Mouse (Mus musculus) testis, adult 2 months (tissue): Measurements from ENCODE around the gene Ankle1. TPM values are rescaled to one million over a fixed set of nuclear protein-coding genes. Genes with fewer than 3 reads are reported as not detected.

Experiments used
- H3K27ac ChIP-seq: fragments of 200-500 bp; 2 replicates; pipeline ENCODE4 v1.5.1; 2012; ENCODE audit warnings: low read depth, low read length; ENCODE audit not compliant: control insufficient read depth, insufficient read depth
- H3K27me3 ChIP-seq: fragments of 200-500 bp; 2 replicates; pipeline ENCODE4 v1.6.1; 2012; ENCODE audit warnings: mild to moderate bottlenecking, low read length, moderate library complexity; ENCODE audit not compliant: control insufficient read depth, insufficient read depth
- H3K36me3 ChIP-seq: fragments of 200-500 bp; 2 replicates; pipeline ENCODE4 v1.6.1; 2012; ENCODE audit warnings: mild to moderate bottlenecking, low read length; ENCODE audit not compliant: control insufficient read depth, insufficient read depth
- H3K4me1 ChIP-seq: fragments of 200-500 bp; 2 replicates; pipeline ENCODE4 v1.6.1; 2012; ENCODE audit warnings: low read length; ENCODE audit not compliant: control insufficient read depth, insufficient read depth
- H3K4me3 ChIP-seq: fragments of 200-500 bp; 2 replicates; pipeline ENCODE4 v1.5.1; 2012; ENCODE audit warnings: low read depth, mild to moderate bottlenecking, low read length, moderate library complexity, mixed read lengths; ENCODE audit not compliant: control insufficient read depth
- CTCF ChIP-seq: fragments of 200-500 bp; IDR thresholded peaks from 2 replicates; pipeline ENCODE4 v1.5.1; 2012; ENCODE audit warnings: low read depth, mild to moderate bottlenecking, inconsistent platforms, low read length, moderate library complexity; ENCODE audit not compliant: control insufficient read depth, insufficient read depth, insufficient replicate concordance
- POLR2A ChIP-seq: fragments of 200-500 bp; IDR thresholded peaks from 2 replicates; pipeline ENCODE4 v1.6.1; 2012; ENCODE audit warnings: low read depth, mild to moderate bottlenecking, inconsistent platforms, low read length, moderate library complexity; ENCODE audit not compliant: control insufficient read depth
- polyA plus RNA-seq: library from polyadenylated mRNA; depleted of rRNA; stranded (reverse); fragments of >200 nt; gene quantifications from 2 replicates; pipeline ENCODE4 v1.2.3, GENCODE M21; 2012

Ankle1 gene
- polyA plus RNA-seq, 1 experiment: 2.3 TPM

DNA sequence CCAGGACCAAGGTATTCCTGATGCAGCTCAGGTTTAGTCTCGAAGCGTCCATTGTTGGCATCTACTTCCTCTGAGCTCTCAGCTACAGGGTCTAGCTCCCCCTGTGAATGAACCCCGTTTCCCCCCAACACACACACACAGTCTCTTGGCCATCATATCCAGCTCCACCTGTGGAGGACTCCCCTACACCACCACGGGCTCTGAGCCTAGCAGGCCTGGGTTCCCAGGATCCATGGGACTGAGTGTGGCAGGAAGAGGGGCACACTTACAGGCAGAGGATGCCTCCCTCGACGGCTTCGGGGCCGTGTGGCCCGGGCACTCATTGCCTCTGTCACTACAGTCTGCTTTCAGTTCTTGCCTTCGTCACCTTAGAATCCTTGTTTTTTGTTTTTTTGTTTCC is 10.7 kb upstream of the Ankle1 start:
- H3K4me1 ChIP-seq: peaks cover 16% of the 10 kb centered on the region
- H3K27ac ChIP-seq: no peak overlapping the region
- no peak for TF ChIP-seq CTCF
- no peak for TF ChIP-seq POLR2A
- no peaks in the 10 kb centered on the region for H3K27me3 ChIP-seq
- H3K36me3 ChIP-seq: no peaks in the 10 kb centered on the region
- no peak overlapping the region for H3K4me3 ChIP-seq

GRCm38 (mm10) chr8:71395629-71396028 is 10.2 kb upstream of the Ankle1 start, which contains the start of gene Ushbp1:
TSS of gene Ushbp1 (minus strand) at chr8:71395802.
- H3K27me3 ChIP-seq: no peaks in the 10 kb centered on the region
- H3K27ac ChIP-seq: peak within 1 kb of the TSS; percentile 65
- no peak for TF ChIP-seq CTCF
- TF ChIP-seq POLR2A: no peak
- peaks cover 16% of the 10 kb centered on the region for H3K4me1 ChIP-seq
- H3K36me3 ChIP-seq: no peaks in the 10 kb centered on the region
- peak within 1 kb of the TSS; percentile 93 for H3K4me3 ChIP-seq

DNA sequence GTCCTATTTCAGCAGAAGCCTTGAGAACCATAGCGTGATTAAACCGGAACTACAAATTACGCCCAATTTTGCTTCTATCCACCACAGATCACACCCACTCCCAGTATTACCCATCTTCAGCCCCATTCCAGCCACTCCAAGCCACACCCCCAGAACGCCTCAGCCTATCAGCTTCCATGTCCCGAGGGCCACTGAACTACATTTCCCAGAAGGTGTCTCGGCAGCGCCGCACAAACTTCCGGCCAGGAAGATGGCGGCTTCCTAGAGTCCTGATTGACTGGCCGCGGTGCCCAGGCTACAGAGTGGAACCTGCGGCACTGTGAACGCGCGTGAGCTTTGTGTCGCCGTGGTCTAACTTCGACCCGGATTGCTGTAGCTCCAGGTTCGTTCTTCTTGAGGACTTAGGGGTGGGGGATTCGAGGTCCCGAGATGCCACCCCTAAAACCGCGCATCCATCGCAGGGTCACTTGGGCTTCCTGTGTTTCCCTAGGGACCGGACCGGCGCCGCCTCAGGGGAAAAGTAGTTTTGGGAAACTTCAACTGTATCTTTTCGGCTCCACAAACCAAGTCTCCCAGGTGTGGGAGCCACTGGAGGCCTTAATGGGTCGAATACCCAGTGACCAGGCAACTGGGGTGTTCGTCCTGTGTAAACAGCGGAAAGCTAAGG is 9.0 kb upstream of the Ankle1 start, which contains the start of gene Babam1:
Gene Babam1 (plus strand): TSS at position 223 of the 667 bp plus-strand sequence.
- H3K27me3 ChIP-seq: no peaks in the 10 kb centered on the region
- TF ChIP-seq POLR2A (peak; percentile 55; the same call in 1 of the 2 replicates), CTCF (no peak)
- peaks cover 16% of the 10 kb centered on the region for H3K4me1 ChIP-seq
- peak within 1 kb of the TSS; percentile 65 for H3K27ac ChIP-seq
- no peaks in the 10 kb centered on the region for H3K36me3 ChIP-seq
- H3K4me3 ChIP-seq: peak within 1 kb of the TSS; percentile 93

DNA sequence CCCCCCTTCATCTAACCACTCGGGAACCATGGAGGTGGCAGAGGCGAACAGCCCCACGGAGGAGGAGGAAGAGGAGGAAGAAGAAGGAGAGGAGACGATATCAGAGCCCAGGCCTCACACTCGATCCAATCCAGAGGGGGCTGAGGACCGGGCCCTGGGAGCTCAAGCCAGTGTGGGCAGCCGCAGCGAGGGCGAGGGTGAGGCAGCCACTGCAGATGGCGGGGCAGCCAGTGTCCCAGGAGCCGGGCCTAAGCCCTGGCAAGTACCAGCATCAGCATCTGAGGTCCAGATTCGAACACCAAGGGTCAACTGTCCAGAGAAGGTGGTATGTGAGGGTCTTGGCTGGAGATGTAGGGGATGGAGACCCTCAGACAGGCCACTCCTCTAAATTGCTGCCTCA is 8.1 kb upstream of the Ankle1 start:
- Histone ChIP-seq H3K27me3 (no peaks in the 10 kb centered on the region), H3K4me3 (no peak overlapping the region), H3K27ac (no peak overlapping the region), H3K4me1 (peaks cover 16% of the 10 kb centered on the region), H3K36me3 (no peaks in the 10 kb centered on the region)
- TF ChIP-seq POLR2A (no peak), CTCF (no peak)

- no peaks in the 10 kb centered on the region for H3K36me3 ChIP-seq
- H3K27ac ChIP-seq: no peak overlapping the region
- TF ChIP-seq CTCF (no peak), POLR2A (no peak)
- H3K27me3 ChIP-seq: no peaks in the 10 kb centered on the region
- no peak overlapping the region for H3K4me3 ChIP-seq
- H3K4me1 ChIP-seq: peaks cover 13% of the 10 kb centered on the region
These were observed 5.0 kb upstream of the Ankle1 start for GRCm38 (mm10) chr8:71400826-71401225.

DNA sequence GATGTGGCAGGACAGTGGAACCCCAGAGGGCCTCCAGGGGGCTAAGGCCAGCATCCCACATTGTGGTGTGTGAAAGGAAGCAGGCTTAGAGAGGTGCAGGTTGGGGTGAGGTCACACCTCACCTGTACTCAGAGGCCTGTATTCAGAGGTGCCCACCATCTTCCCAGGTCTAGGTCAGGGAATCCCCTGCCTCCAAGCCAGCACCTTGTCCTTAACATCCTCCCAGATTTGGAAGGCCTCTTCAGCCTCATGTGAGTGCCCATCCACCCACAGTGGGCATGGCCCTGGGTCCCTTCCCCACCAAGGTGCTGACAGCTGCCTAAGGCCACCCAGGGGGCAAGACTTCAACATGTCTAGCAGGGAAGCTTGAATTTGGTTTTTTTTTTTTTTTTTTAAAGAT is 4.4 kb upstream of the Ankle1 start:
- Histone ChIP-seq H3K36me3 (no peaks in the 10 kb centered on the region), H3K27me3 (no peaks in the 10 kb centered on the region), H3K4me3 (no peak overlapping the region), H3K4me1 (peaks cover 14% of the 10 kb centered on the region), H3K27ac (no peak overlapping the region)
- TF ChIP-seq CTCF (no peak), POLR2A (no peak)

DNA sequence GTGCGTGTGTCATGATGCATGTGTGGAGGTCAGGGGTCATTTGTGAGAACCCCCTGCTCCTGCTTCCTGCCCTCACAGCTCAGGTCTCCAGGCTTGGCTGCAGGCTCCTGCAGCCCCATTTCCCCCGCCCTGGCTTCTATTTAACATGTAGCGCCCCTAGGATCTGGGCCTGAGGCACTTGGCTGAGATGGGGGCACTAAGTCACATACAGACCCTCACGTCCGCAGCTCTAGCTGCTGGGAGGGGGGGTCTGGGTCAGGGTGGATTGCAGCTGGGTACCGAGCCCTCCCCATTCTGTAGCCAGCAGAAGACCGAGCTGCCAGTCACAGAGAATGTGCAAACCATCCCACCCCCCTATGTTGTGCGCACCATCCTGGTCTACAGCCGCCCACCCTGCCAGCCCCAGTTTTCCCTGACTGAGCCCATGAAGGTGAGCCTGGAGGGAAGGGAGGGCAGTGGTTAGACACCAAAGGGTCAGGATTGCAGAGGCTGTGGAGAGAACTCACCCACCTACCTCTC is 3.3 kb upstream of the Ankle1 start:
- no peaks in the 10 kb centered on the region for H3K27me3 ChIP-seq
- TF ChIP-seq CTCF (no peak), POLR2A (no peak)
- peaks cover 16% of the 10 kb centered on the region for H3K4me1 ChIP-seq
- H3K4me3 ChIP-seq: no peak overlapping the region
- no peaks in the 10 kb centered on the region for H3K36me3 ChIP-seq
- no peak overlapping the region for H3K27ac ChIP-seq
